In genomic region chr12:73584610-73585240, GRCm38 (mm10) we compare ENCODE assay signal across 8 mouse cellular contexts. TPM values are rescaled to one million over a fixed set of nuclear protein-coding genes. Genes with fewer than 3 reads are reported as not detected.
DNase-seq lines count a peak whose midpoint lies in the region; ATAC-seq lines count a peak whose summit lies in the region.

Gene Prkch (plus strand): TSS chr12:73584796.

- H3K27ac ChIP-seq in intestine, embryonic 14.5 days (ENCODE audit: low read depth): peak within 1 kb of the TSS; percentile 65

- ATAC-seq in intestine, embryonic 14.5 days (replicated peaks; ENCODE audit: low FRiP score, low TSS enrichment, low read depth): peak; percentile 90
- ATAC-seq in megakaryocyte progenitor cell, adult 5-6 weeks (replicated peaks; ENCODE audit: poor library complexity): peak; percentile 91

- intact Hi-C loops in left cerebral cortex, postnatal 25 days (cut with DNase I): loop anchor here (5.0 kb wide), 2 partner anchors 88 to 108 kb away; no protein-coding TSS in a partner anchor

- under 1% methylated on average over 59 of the region's 61 CpGs for WGBS in intestine, embryonic 14.5 days

- H3K9ac ChIP-seq in intestine, embryonic 14.5 days (ENCODE audit: low read length): peak within 1 kb of the TSS; percentile 76

- peaks cover 2% of the 10 kb centered on the region; the same call in 1 of the 2 replicates for H3K4me1 ChIP-seq in intestine, embryonic 14.5 days (replicated peaks; ENCODE audit: control insufficient read depth, insufficient read depth, low read length)

- peak within 1 kb of the TSS; percentile 68 for H3K4me3 ChIP-seq in intestine, embryonic 14.5 days (ENCODE audit: low read depth, low read length)

- no peaks in the 10 kb centered on the region for H3K36me3 ChIP-seq in intestine, embryonic 14.5 days (ENCODE audit: control insufficient read depth, insufficient read depth, low read length)

- peak within 1 kb of the TSS; percentile 91 for H3K4me2 ChIP-seq in intestine, embryonic 14.5 days (ENCODE audit: low read length)

- DNase-seq in T-cell, adult 2 months (ENCODE audit: low spot score): peak; percentile 90
- peak; percentile 86 for DNase-seq in embryo, embryonic 10 days (ENCODE audit: low spot score)
- DNase-seq in gastrocnemius, postnatal 4 days (ENCODE audit: low spot score in 2 of 2): peak; percentile 62 to 78
- DNase-seq in intestine, embryonic 14.5 days (ENCODE audit: low spot score): peak; percentile 91
- DNase-seq in left cerebral cortex, postnatal 25 days (ENCODE audit: low spot score in 2 of 2): peak; percentile 43 to 63
- peak; percentile 49 to 55 for DNase-seq in right cerebral cortex, adult 2 months (ENCODE audit: low spot score in 2 of 2)
- peak; percentile 75 for DNase-seq in urinary bladder, adult 2 months (ENCODE audit: low spot score)

- peaks cover 11% of the 10 kb centered on the region; the same call in 1 of the 2 replicates for H3K27me3 ChIP-seq in intestine, embryonic 14.5 days (replicated peaks; ENCODE audit: control insufficient read depth, insufficient read depth, low read length)

- no peaks in the 10 kb centered on the region for H3K9me3 ChIP-seq in intestine, embryonic 14.5 days (ENCODE audit: control insufficient read depth, low read length)

RNA-seq across cellular contexts. Expression of gene Prkch, which starts in this region (rescaled TPM):
- total RNA-seq in gastrocnemius, postnatal 4 days (2021): 10 to 100 TPM; 11.3 to 11.8 TPM
- 8.0 and 8.3 TPM in 2 replicates for polyA plus RNA-seq in intestine, embryonic 14.5 days (2014; fragmentation: Nextera tagmentation; extraction: Ambion mirVana)
- 1 to 10 TPM; 3.5 to 9.3 TPM for total RNA-seq in left cerebral cortex, postnatal 25 days (2021)
- 4.2 and 7.5 TPM in 2 replicates for total RNA-seq in megakaryocyte progenitor cell, adult 5-6 weeks (2015)
- 4.5 and 4.9 TPM in 2 replicates for total RNA-seq in megakaryocyte progenitor cell, adult 5-6 weeks (2017)
- 18.4 and 18.7 TPM in 2 replicates for polyA plus RNA-seq in urinary bladder, adult 2 months (2012; rRNA removed)

Comparison
In these comparisons a context has a peak if more than half of its experiments do, and no peak if none do; other contexts are left out.
1. Peak in every context shown above with its lines: DNase-seq, ATAC-seq, H3K4me3 ChIP-seq and H3K27ac ChIP-seq.